Mouse (Mus musculus) effector memory CD4-positive, alpha-beta T cell, adult 7 months (primary cell): ENCODE results near the gene Sun3. TPM values are rescaled to one million over a fixed set of nuclear protein-coding genes. Genes with fewer than 3 reads are reported as not detected.

Experiments
- polyA plus RNA-seq: library from polyadenylated mRNA; unstranded; fragments of 100-300 nt; shearing (Covaris generic); gene quantifications from one replicate; pipeline ENCODE4 v1.2.1, GENCODE M21; 2017

Sun3 gene
- polyA plus RNA-seq, result not detected

GRCm38 (mm10) chr11:9048703-9049060 lies at the start of gene Sun3:
TSS of gene Sun3 (minus strand) at chr11:9048991.

GRCm38 (mm10) chr11:9048011-9048702 lies 634 bp downstream of the Sun3 start, which contains the start of gene Gm11992:
TSS of gene Gm11992 (plus strand) at chr11:9048594.

GRCm38 (mm10) chr11:9010853-9011339 lies 37.9 kb downstream of the Sun3 start, which contains the start of gene Hus1:
TSS of gene Hus1 (minus strand) at chr11:9011191.

GRCm38 (mm10) chr11:8973166-8973565 lies 75.6 kb downstream of the Sun3 start, which contains the start of gene Pkd1l1:
TSS of gene Pkd1l1 (minus strand) at chr11:8973266.

Other genes starting within 250 kb of the Sun3 start
- 0.82 TPM for gene Pkd1l1, start 75.7 kb downstream of the Sun3 start, polyA plus RNA-seq
- 7.7 TPM for gene Hus1, start 37.8 kb downstream of the Sun3 start, polyA plus RNA-seq
- not detected for gene Gm11992, start 397 bp downstream of the Sun3 start, polyA plus RNA-seq
- not detected for gene Upp1, start 69.1 kb upstream of the Sun3 start, polyA plus RNA-seq
- 0.12 TPM for gene Abca13, start 143.0 kb upstream of the Sun3 start, polyA plus RNA-seq